29 mouse cellular contexts compared by ENCODE assay signal in genomic region chr4:46632465-46632864, GRCm38 (mm10). TPM values are rescaled to one million over a fixed set of nuclear protein-coding genes. Genes with fewer than 3 reads are reported as not detected.
DNase-seq lines count a peak whose midpoint lies in the region; ATAC-seq lines count a peak whose summit lies in the region.
"Had no signal": no experiment of that assay in that cellular context is flagged by ENCODE, and none has a peak within 500 bp of the region (broad histone marks: within the 10 kb centered on the region; RNA-seq: fewer than 3 reads in every experiment).

No protein-coding gene starts in this region.

- H3K9me3 ChIP-seq in midbrain, embryonic 11.5 days (ENCODE audit: control insufficient read depth, low read length): no peaks in the 10 kb centered on the region
- no peaks in the 10 kb centered on the region for H3K9me3 ChIP-seq in midbrain, embryonic 13.5 days
- H3K9me3 ChIP-seq in liver, embryonic 13.5 days (replicated peaks): no peaks in the 10 kb centered on the region
- H3K9me3 ChIP-seq: embryonic facial prominence, embryonic 10.5 days; embryonic facial prominence, embryonic 13.5 days; forebrain, embryonic 12.5 days; forebrain, embryonic 15.5 days; heart, embryonic 10.5 days; heart, embryonic 13.5 days had no signal

- H3K27me3 ChIP-seq in midbrain, embryonic 11.5 days (ENCODE audit: control insufficient read depth, insufficient read depth, low read length): no peaks in the 10 kb centered on the region
- H3K27me3 ChIP-seq in midbrain, embryonic 13.5 days: no peaks in the 10 kb centered on the region
- H3K27me3 ChIP-seq in liver, embryonic 13.5 days: no peaks in the 10 kb centered on the region
- H3K27me3 ChIP-seq: embryonic facial prominence, embryonic 13.5 days; forebrain, embryonic 15.5 days; Patski had no signal

- H3K36me3 ChIP-seq in midbrain, embryonic 11.5 days (ENCODE audit: control insufficient read depth, insufficient read depth, low read length): no peaks in the 10 kb centered on the region
- H3K36me3 ChIP-seq in midbrain, embryonic 13.5 days: no peaks in the 10 kb centered on the region
- no peaks in the 10 kb centered on the region for H3K36me3 ChIP-seq in liver, embryonic 13.5 days
- H3K36me3 ChIP-seq: embryonic facial prominence, embryonic 10.5 days; embryonic facial prominence, embryonic 13.5 days; forebrain, embryonic 12.5 days; forebrain, embryonic 15.5 days; heart, embryonic 10.5 days; heart, embryonic 13.5 days had no signal

- WGBS in midbrain, embryonic 11.5 days: 77% methylated on average over 2 of the region's 2 CpGs
- WGBS in midbrain, embryonic 13.5 days: 77% methylated on average over 2 of the region's 2 CpGs
- WGBS in liver, embryonic 13.5 days (ENCODE audit: insufficient replicate concordance): 32% methylated on average over 2 of the region's 2 CpGs

- no peak overlapping the region for H3K27ac ChIP-seq in midbrain, embryonic 11.5 days (ENCODE audit: low read depth, low read length)
- no peak overlapping the region for H3K27ac ChIP-seq in midbrain, embryonic 13.5 days
- H3K27ac ChIP-seq in liver, embryonic 13.5 days: 0 out of 2 replicates have a peak overlapping the region, but pooled peaks have one; percentile 58
- H3K27ac ChIP-seq: embryonic facial prominence, embryonic 10.5 days; embryonic facial prominence, embryonic 13.5 days; forebrain, embryonic 12.5 days; forebrain, embryonic 15.5 days; heart, adult 2 months; heart, embryonic 10.5 days; heart, embryonic 13.5 days; hindbrain, embryonic 14.5 days; hindbrain, postnatal 0 days had no signal

- no peak for ATAC-seq in midbrain, embryonic 11.5 days (ENCODE audit: low FRiP score)
- no peak for ATAC-seq in midbrain, embryonic 13.5 days
- peak; percentile 54 for ATAC-seq in liver, embryonic 13.5 days (ENCODE audit: low read depth)
- peak; percentile 82 for ATAC-seq in megakaryocyte-erythroid progenitor cell, adult 5-6 weeks (replicated peaks; ENCODE audit: low FRiP score, low TSS enrichment, poor library complexity, severe bottlenecking)
- ATAC-seq: CD4-positive, CD25-positive, alpha-beta regulatory T cell, adult 4 months; forebrain, embryonic 15.5 days; hindbrain, postnatal 0 days; Patski had no signal

- H3K9ac ChIP-seq in midbrain, embryonic 11.5 days (ENCODE audit: low read length): no peak overlapping the region
- H3K9ac ChIP-seq in midbrain, embryonic 13.5 days (replicated peaks): no peak overlapping the region
- H3K9ac ChIP-seq in liver, embryonic 13.5 days: no peak overlapping the region; the same call in 1 of the 2 replicates
- H3K9ac ChIP-seq: embryonic facial prominence, embryonic 13.5 days; forebrain, embryonic 12.5 days; forebrain, embryonic 15.5 days; heart, embryonic 13.5 days; hindbrain, embryonic 14.5 days had no signal

- H3K4me3 ChIP-seq in midbrain, embryonic 11.5 days (ENCODE audit: low read depth, low read length): no peak overlapping the region
- no peak overlapping the region for H3K4me3 ChIP-seq in midbrain, embryonic 13.5 days (replicated peaks)
- no peak overlapping the region for H3K4me3 ChIP-seq in liver, embryonic 13.5 days (replicated peaks)
- H3K4me3 ChIP-seq: embryonic facial prominence, embryonic 10.5 days; embryonic facial prominence, embryonic 13.5 days; erythroblast, embryonic 14.5 days; forebrain, embryonic 12.5 days; forebrain, embryonic 15.5 days; heart, adult 2 months; heart, embryonic 10.5 days; heart, embryonic 13.5 days had no signal

- no peak overlapping the region for H3K4me2 ChIP-seq in midbrain, embryonic 11.5 days
- no peak overlapping the region for H3K4me2 ChIP-seq in midbrain, embryonic 13.5 days (replicated peaks)
- peak overlapping the region; percentile 7; the same call in 1 of the 2 replicates for H3K4me2 ChIP-seq in liver, embryonic 13.5 days
- H3K4me2 ChIP-seq: embryonic facial prominence, embryonic 13.5 days; forebrain, embryonic 12.5 days; forebrain, embryonic 15.5 days; heart, embryonic 13.5 days; hindbrain, embryonic 14.5 days had no signal

- peak; percentile 76 for DNase-seq in midbrain, embryonic 11.5 days (ENCODE audit: low spot score, missing footprints)
- DNase-seq in c-Kit-positive CD71-positive TER-119-negative erythroid progenitor cells, embryonic 14.5 days (ENCODE audit: low read depth): peak; percentile 48
- no peak for DNase-seq in liver, embryonic 13.5 days
- DNase-seq in spleen, postnatal 10 days (ENCODE audit: low spot score in 2 of 2): no peak
- DNase-seq in adrenal gland, postnatal 10 days: no peak
- DNase-seq in adrenal gland, postnatal 4 days (ENCODE audit: low spot score in 2 of 2): no peak
- DNase-seq: adrenal gland, postnatal 14 days; cerebellum, adult 11-12 months; cerebellum, adult 8-10 months; cerebellum, postnatal 10 days; cerebellum, postnatal 36 days; embryo, embryonic 11 days; gastrocnemius, postnatal 25 days; heart, adult 2 months; heart, postnatal 14 days; heart, postnatal 4 days had no signal

- no peaks in the 10 kb centered on the region for H3K4me1 ChIP-seq in midbrain, embryonic 11.5 days (ENCODE audit: control insufficient read depth, insufficient read depth, low read length)
- H3K4me1 ChIP-seq in midbrain, embryonic 13.5 days (replicated peaks): 0 out of 2 replicates have a peak, but pooled peaks cover 3% of the 10 kb centered on the region
- H3K4me1 ChIP-seq in liver, embryonic 13.5 days (replicated peaks): peaks cover 69% of the 10 kb centered on the region
- H3K4me1 ChIP-seq: forebrain, embryonic 12.5 days; forebrain, embryonic 15.5 days had no signal

RNA-seq across cellular contexts. Expression of gene Tbc1d2, which starts 17.5 kb away (rescaled TPM):
- 0.43 and 0.60 TPM in 2 replicates for polyA plus RNA-seq in midbrain, embryonic 11.5 days (2014; fragmentation: Nextera tagmentation; extraction: Ambion mirVana)
- 0.54 and 0.55 TPM in 2 replicates for polyA plus RNA-seq in midbrain, embryonic 13.5 days (2015; fragmentation: Nextera tagmentation; extraction: Ambion mirVana)
- 0.46 and 0.56 TPM in 2 replicates for polyA plus RNA-seq in liver, embryonic 13.5 days (2015; fragmentation: Nextera tagmentation; extraction: Ambion mirVana)
- 0.26 and 0.64 TPM in 2 replicates for total RNA-seq in megakaryocyte-erythroid progenitor cell, adult 5-6 weeks (2014; fragmentation: Nextera tagmentation)
- 0.80 and 0.88 TPM in 2 replicates for total RNA-seq in megakaryocyte-erythroid progenitor cell, adult 5-6 weeks (2017)
- total RNA-seq in adrenal gland, postnatal 10 days (2021): 1 to 10 TPM; 2.2 to 3.7 TPM
- 1 to 10 TPM; 2.8 to 3.9 TPM for total RNA-seq in adrenal gland, postnatal 4 days (2021)

RNA-seq across cellular contexts. Expression of gene Coro2a, which starts 30.5 kb away (rescaled TPM):
- polyA plus RNA-seq in midbrain, embryonic 11.5 days (2014; fragmentation: Nextera tagmentation; extraction: Ambion mirVana): 2.2 TPM in 2 replicates
- polyA plus RNA-seq in midbrain, embryonic 13.5 days (2015; fragmentation: Nextera tagmentation; extraction: Ambion mirVana): 2.5 and 3.9 TPM in 2 replicates
- polyA plus RNA-seq in liver, embryonic 13.5 days (2015; fragmentation: Nextera tagmentation; extraction: Ambion mirVana): 3.0 and 3.7 TPM in 2 replicates
- total RNA-seq in megakaryocyte-erythroid progenitor cell, adult 5-6 weeks (2014; fragmentation: Nextera tagmentation): 9.8 and 18.9 TPM in 2 replicates
- 1.6 and 7.3 TPM in 2 replicates for total RNA-seq in megakaryocyte-erythroid progenitor cell, adult 5-6 weeks (2017)
- 1 to 10 TPM; 3.0 to 4.3 TPM for total RNA-seq in adrenal gland, postnatal 10 days (2021)
- total RNA-seq in adrenal gland, postnatal 4 days (2021): 1 to 10 TPM; 5.1 to 7.0 TPM

Comparison
In these comparisons a context has a peak if more than half of its experiments do, and no peak if none do; other contexts are left out.
1. ATAC-seq: peak in liver, embryonic 13.5 days (single experiment) and megakaryocyte-erythroid progenitor cell, adult 5-6 weeks (single experiment); none in midbrain, embryonic 11.5 days (single experiment) and midbrain, embryonic 13.5 days (single experiment).
2. DNase-seq: peak in midbrain, embryonic 11.5 days (single experiment) and c-Kit-positive CD71-positive TER-119-negative erythroid progenitor cells, embryonic 14.5 days (single experiment); none in liver, embryonic 13.5 days (single experiment), spleen, postnatal 10 days (0 of 2), adrenal gland, postnatal 10 days (single experiment) and adrenal gland, postnatal 4 days (0 of 2).